Mouse (Mus musculus): ENCODE measurements around the gene Ppp6r2. TPM values are rescaled to one million over a fixed set of nuclear protein-coding genes. Genes with fewer than 3 reads are reported as not detected.

The Ppp6r2 gene
- polyA plus RNA-seq, 1 experiment from 2014 or later = 22.7 TPM

DNA sequence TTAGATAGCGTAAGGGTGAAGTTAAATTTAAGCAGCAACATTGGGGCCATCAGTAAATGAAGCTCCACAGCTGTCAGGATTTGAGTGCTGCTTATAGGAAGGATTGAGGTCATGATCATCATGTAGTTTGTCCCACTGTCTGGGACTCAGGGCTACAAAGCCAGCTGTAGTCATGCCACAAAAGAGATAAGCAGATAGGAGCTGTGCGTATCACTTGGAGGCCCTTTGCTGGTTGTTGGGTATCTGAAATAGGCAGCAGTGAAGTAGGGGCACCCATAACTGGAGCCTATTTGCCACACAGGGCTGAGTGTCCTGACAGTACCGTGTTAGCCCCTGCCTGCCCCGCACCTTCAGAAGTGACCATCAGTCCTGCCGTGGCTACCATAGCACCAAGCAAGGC lies 74.1 kb downstream of the Ppp6r2 start:
- WGBS = 90% methylated on average over 5 of the region's 5 CpGs
- no peaks in the 10 kb centered on the region for H3K9me3 ChIP-seq (ENCODE audit: control insufficient read depth, low read length)
- H3K4me2 ChIP-seq (ENCODE audit: low read depth, severe bottlenecking) = no peak overlapping the region
- no peak overlapping the region for H3K27ac ChIP-seq (replicated peaks; ENCODE audit: low read depth, low read length)
- H3K4me3 ChIP-seq (ENCODE audit: low read depth, low read length) = no peak overlapping the region
- peaks cover 24% of the 10 kb centered on the region; the same call in 1 of the 2 replicates for H3K36me3 ChIP-seq (ENCODE audit: control insufficient read depth, insufficient read depth, low read length)
- ATAC-seq (ENCODE audit: insufficient number of reproducible peaks, low FRiP score, low TSS enrichment, low read depth) (no peak), DNase-seq (ENCODE audit: low spot score) (no peak)
- H3K9ac ChIP-seq (ENCODE audit: low read length) = no peak overlapping the region
- H3K27me3 ChIP-seq (ENCODE audit: control insufficient read depth, insufficient read depth, low read length) = no peaks in the 10 kb centered on the region
- H3K4me1 ChIP-seq (ENCODE audit: control insufficient read depth, insufficient read depth, low read length) = no peaks in the 10 kb centered on the region

DNA sequence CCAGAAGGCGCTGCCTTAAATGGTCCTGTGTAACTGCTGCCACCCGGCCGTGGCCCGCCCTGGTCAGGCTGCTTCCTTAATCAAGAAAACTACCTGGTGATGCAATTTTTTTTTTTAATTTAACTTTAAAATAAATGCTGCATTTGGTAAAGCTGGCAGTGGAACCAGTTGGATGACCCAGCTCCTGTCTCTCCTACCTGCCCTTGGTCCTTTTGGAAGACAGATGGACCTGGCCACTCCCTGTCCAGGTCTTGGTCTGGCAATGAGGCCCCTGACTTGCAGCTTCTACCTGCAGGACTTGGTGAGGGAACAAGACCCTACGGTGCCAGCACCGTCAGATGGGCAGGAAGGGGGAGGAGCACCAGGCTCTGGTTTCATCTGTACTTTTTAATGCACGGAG lies 74.8 kb downstream of the Ppp6r2 start:
- ATAC-seq (ENCODE audit: insufficient number of reproducible peaks, low FRiP score, low TSS enrichment, low read depth) (no peak), DNase-seq (ENCODE audit: low spot score) (no peak)
- Histone ChIP-seq H3K9ac (ENCODE audit: low read length) (no peak overlapping the region), H3K36me3 (ENCODE audit: control insufficient read depth, insufficient read depth, low read length) (peaks cover 22% of the 10 kb centered on the region; the same call in 1 of the 2 replicates), H3K4me2 (ENCODE audit: low read depth, severe bottlenecking) (no peak overlapping the region), H3K27me3 (ENCODE audit: control insufficient read depth, insufficient read depth, low read length) (no peaks in the 10 kb centered on the region), H3K4me3 (ENCODE audit: low read depth, low read length) (no peak overlapping the region), H3K4me1 (ENCODE audit: control insufficient read depth, insufficient read depth, low read length) (no peaks in the 10 kb centered on the region), H3K9me3 (ENCODE audit: control insufficient read depth, low read length) (no peaks in the 10 kb centered on the region), H3K27ac (replicated peaks; ENCODE audit: low read depth, low read length) (no peak overlapping the region)
- 77% methylated on average over 7 of the region's 7 CpGs for WGBS

DNA sequence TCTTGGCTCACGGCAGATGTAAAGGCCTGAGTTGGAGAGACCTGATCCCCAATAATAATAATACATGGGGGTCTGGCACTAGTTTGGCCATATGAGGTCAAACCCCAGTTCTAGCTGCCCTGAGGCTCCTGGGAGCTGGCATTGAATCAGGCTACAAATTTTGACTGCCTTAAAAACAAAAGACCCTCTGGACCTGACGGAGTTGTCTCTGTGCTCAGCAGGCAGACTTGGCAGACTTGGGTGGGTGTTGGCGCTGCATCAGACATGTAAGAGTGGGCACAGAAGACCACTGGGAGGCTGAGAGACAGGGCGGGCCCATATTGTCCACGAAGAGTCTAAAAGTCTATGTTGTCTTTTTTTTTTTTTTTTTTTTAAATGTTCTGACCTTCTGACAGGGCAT lies 75.2 kb downstream of the Ppp6r2 start:
- Histone ChIP-seq H3K27me3 (ENCODE audit: control insufficient read depth, insufficient read depth, low read length) (no peaks in the 10 kb centered on the region), H3K36me3 (ENCODE audit: control insufficient read depth, insufficient read depth, low read length) (peaks cover 22% of the 10 kb centered on the region; the same call in 1 of the 2 replicates), H3K4me1 (ENCODE audit: control insufficient read depth, insufficient read depth, low read length) (no peaks in the 10 kb centered on the region), H3K27ac (replicated peaks; ENCODE audit: low read depth, low read length) (no peak overlapping the region), H3K9me3 (ENCODE audit: control insufficient read depth, low read length) (no peaks in the 10 kb centered on the region), H3K4me2 (ENCODE audit: low read depth, severe bottlenecking) (no peak overlapping the region), H3K4me3 (ENCODE audit: low read depth, low read length) (no peak overlapping the region), H3K9ac (ENCODE audit: low read length) (no peak overlapping the region)
- 95% methylated on average over 5 of the region's 5 CpGs for WGBS
- no peak for DNase-seq (ENCODE audit: low spot score)
- no peak for ATAC-seq (ENCODE audit: insufficient number of reproducible peaks, low FRiP score, low TSS enrichment, low read depth)

- no peak for DNase-seq (ENCODE audit: low spot score)
- 88% methylated on average over 23 of the region's 23 CpGs for WGBS
- no peak for ATAC-seq (ENCODE audit: insufficient number of reproducible peaks, low FRiP score, low TSS enrichment, low read depth)
These were observed 76.9 kb downstream of the Ppp6r2 start for GRCm38 (mm10) chr15:89288227-89288767.

GRCm38 (mm10) chr15:89289455-89289854 lies 78.1 kb downstream of the Ppp6r2 start:
- H3K27ac ChIP-seq (replicated peaks; ENCODE audit: low read depth, low read length) = no peak overlapping the region
- H3K27me3 ChIP-seq (ENCODE audit: control insufficient read depth, insufficient read depth, low read length) = no peaks in the 10 kb centered on the region
- H3K4me2 ChIP-seq (ENCODE audit: low read depth, severe bottlenecking) = no peak overlapping the region
- H3K36me3 ChIP-seq (ENCODE audit: control insufficient read depth, insufficient read depth, low read length) = peaks cover 30% of the 10 kb centered on the region; the same call in 1 of the 2 replicates
- no peaks in the 10 kb centered on the region for H3K4me1 ChIP-seq (ENCODE audit: control insufficient read depth, insufficient read depth, low read length)
- no peak for DNase-seq (ENCODE audit: low spot score)
- H3K9ac ChIP-seq (ENCODE audit: low read length) = no peak overlapping the region
- no peak overlapping the region for H3K4me3 ChIP-seq (ENCODE audit: low read depth, low read length)
- ATAC-seq (ENCODE audit: insufficient number of reproducible peaks, low FRiP score, low TSS enrichment, low read depth) = no peak
- H3K9me3 ChIP-seq (ENCODE audit: control insufficient read depth, low read length) = no peaks in the 10 kb centered on the region
- 95% methylated on average over 11 of the region's 11 CpGs for WGBS

More at GRCm38 (mm10) chr15:89288227-89288767, 76.9 kb downstream of the Ppp6r2 start:
- Histone ChIP-seq H3K9ac (ENCODE audit: low read length) (no peak overlapping the region), H3K36me3 (ENCODE audit: control insufficient read depth, insufficient read depth, low read length) (peaks cover 25% of the 10 kb centered on the region; the same call in 1 of the 2 replicates), H3K27ac (replicated peaks; ENCODE audit: low read depth, low read length) (no peak overlapping the region), H3K4me2 (ENCODE audit: low read depth, severe bottlenecking) (no peak overlapping the region), H3K4me1 (ENCODE audit: control insufficient read depth, insufficient read depth, low read length) (no peaks in the 10 kb centered on the region), H3K27me3 (ENCODE audit: control insufficient read depth, insufficient read depth, low read length) (no peaks in the 10 kb centered on the region), H3K9me3 (ENCODE audit: control insufficient read depth, low read length) (no peaks in the 10 kb centered on the region), H3K4me3 (ENCODE audit: low read depth, low read length) (no peak overlapping the region)

- no peak for ATAC-seq (ENCODE audit: insufficient number of reproducible peaks, low FRiP score, low TSS enrichment, low read depth)
- H3K4me1 ChIP-seq (ENCODE audit: control insufficient read depth, insufficient read depth, low read length) = no peaks in the 10 kb centered on the region
- 92% methylated on average over 3 of the region's 3 CpGs for WGBS
- no peaks in the 10 kb centered on the region for H3K27me3 ChIP-seq (ENCODE audit: control insufficient read depth, insufficient read depth, low read length)
- H3K4me3 ChIP-seq (ENCODE audit: low read depth, low read length) = no peak overlapping the region
- no peaks in the 10 kb centered on the region for H3K9me3 ChIP-seq (ENCODE audit: control insufficient read depth, low read length)
- no peak overlapping the region for H3K9ac ChIP-seq (ENCODE audit: low read length)
- H3K36me3 ChIP-seq (ENCODE audit: control insufficient read depth, insufficient read depth, low read length) = peaks cover 34% of the 10 kb centered on the region; the same call in 1 of the 2 replicates
- H3K4me2 ChIP-seq (ENCODE audit: low read depth, severe bottlenecking) = no peak overlapping the region
- H3K27ac ChIP-seq (replicated peaks; ENCODE audit: low read depth, low read length) = no peak overlapping the region
- DNase-seq (ENCODE audit: low spot score) = no peak
These were observed 80.2 kb downstream of the Ppp6r2 start for GRCm38 (mm10) chr15:89291521-89291920.

DNA sequence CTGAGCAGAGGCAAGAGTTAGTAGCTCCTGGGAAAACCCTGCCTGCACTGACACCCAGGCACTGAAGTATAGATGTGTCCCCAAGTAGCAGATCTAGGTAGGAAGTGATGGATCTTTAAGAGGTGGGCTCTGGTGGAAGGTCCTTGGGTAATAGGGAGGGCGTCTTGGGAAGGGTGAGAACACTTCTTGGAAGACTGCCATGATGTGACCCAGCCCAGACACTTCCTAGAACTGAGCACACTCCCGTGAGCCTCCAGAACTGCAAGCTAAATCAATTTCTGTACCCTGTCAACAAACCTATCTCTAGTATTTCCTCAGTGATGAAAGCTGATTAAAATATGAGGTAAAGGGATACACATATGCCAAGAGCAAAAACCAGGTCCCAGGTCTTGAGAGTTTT lies 81.4 kb downstream of the Ppp6r2 start:
- ATAC-seq (ENCODE audit: insufficient number of reproducible peaks, low FRiP score, low TSS enrichment, low read depth) = no peak
- no peak overlapping the region for H3K27ac ChIP-seq (replicated peaks; ENCODE audit: low read depth, low read length)

DNA sequence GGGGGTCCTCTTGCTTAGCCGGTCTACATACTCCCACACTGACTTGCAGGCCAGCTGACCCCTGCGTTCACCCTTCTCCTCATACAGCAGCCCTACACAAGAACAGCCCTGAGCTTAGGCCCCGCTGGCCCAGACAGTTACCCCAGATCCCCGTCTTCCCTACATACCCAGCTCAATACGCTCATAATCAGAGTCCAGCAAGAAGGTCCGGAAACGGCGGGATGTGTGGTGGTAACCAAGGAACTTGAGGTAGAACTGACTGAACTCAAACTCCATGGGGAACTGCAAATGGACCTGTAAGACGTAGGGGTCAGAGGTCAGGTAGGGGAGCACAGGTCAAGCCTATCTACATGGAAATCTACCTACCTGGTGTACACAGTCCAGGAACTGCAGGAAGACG lies 82.4 kb downstream of the Ppp6r2 start:
- Histone ChIP-seq H3K9me3 (ENCODE audit: control insufficient read depth, low read length) (no peaks in the 10 kb centered on the region), H3K4me3 (ENCODE audit: low read depth, low read length) (no peak overlapping the region), H3K4me2 (ENCODE audit: low read depth, severe bottlenecking) (no peak overlapping the region), H3K9ac (ENCODE audit: low read length) (no peak overlapping the region), H3K27me3 (ENCODE audit: control insufficient read depth, insufficient read depth, low read length) (no peaks in the 10 kb centered on the region), H3K36me3 (ENCODE audit: control insufficient read depth, insufficient read depth, low read length) (peaks cover 24% of the 10 kb centered on the region; the same call in 1 of the 2 replicates), H3K27ac (replicated peaks; ENCODE audit: low read depth, low read length) (no peak overlapping the region), H3K4me1 (ENCODE audit: control insufficient read depth, insufficient read depth, low read length) (no peaks in the 10 kb centered on the region)
- WGBS = 91% methylated on average over 10 of the region's 10 CpGs
- DNase-seq (ENCODE audit: low spot score) = no peak
- ATAC-seq (ENCODE audit: insufficient number of reproducible peaks, low FRiP score, low TSS enrichment, low read depth) = no peak

More for the DNA sequence above, 81.4 kb downstream of the Ppp6r2 start:
- H3K9me3 ChIP-seq (ENCODE audit: control insufficient read depth, low read length) = no peaks in the 10 kb centered on the region
- WGBS = 91% methylated on average over 2 of the region's 2 CpGs
- H3K4me3 ChIP-seq (ENCODE audit: low read depth, low read length) = no peak overlapping the region
- no peaks in the 10 kb centered on the region for H3K27me3 ChIP-seq (ENCODE audit: control insufficient read depth, insufficient read depth, low read length)
- no peak overlapping the region for H3K9ac ChIP-seq (ENCODE audit: low read length)
- H3K4me1 ChIP-seq (ENCODE audit: control insufficient read depth, insufficient read depth, low read length) = no peaks in the 10 kb centered on the region
- no peak for DNase-seq (ENCODE audit: low spot score)
- peaks cover 30% of the 10 kb centered on the region; the same call in 1 of the 2 replicates for H3K36me3 ChIP-seq (ENCODE audit: control insufficient read depth, insufficient read depth, low read length)
- no peak overlapping the region for H3K4me2 ChIP-seq (ENCODE audit: low read depth, severe bottlenecking)

All from limb, embryonic 11.5 days (tissue).